30 mouse cellular contexts compared by ENCODE assay signal in the genomic region with DNA sequence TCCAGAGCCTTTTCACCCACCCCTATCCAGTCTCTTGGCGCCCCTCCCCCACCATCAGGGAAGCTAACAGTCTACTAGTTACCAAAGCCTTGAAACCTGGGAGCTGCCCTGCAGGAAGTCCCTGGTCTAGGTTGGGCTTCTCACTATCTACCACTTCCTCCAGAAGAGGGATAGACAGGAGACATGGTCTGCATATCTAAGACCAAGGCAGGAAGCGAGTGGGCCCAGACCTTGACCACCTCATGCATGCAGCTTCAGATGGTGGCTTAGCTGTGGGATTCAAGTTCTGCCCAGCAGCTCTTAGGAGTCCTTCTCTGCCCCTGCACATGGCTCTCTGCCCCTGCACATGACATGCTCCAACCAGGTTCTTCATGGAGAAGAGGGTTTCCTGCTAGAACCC. TPM values are rescaled to one million over a fixed set of nuclear protein-coding genes. Genes with fewer than 3 reads are reported as not detected.
"Had no signal": no experiment of that assay in that cellular context is flagged by ENCODE, and none has a peak within 500 bp of the region (broad histone marks: within the 10 kb centered on the region; RNA-seq: fewer than 3 reads in every experiment).

No protein-coding gene starts in this region.

- H3K9me3 ChIP-seq: heart, embryonic 13.5 days; heart, embryonic 15.5 days; hindbrain, embryonic 13.5 days; hindbrain, embryonic 15.5 days; limb, embryonic 10.5 days; limb, embryonic 12.5 days; liver, embryonic 13.5 days had no signal

- ATAC-seq: hindbrain, postnatal 0 days; intestine, embryonic 16.5 days had no signal

- H3K36me3 ChIP-seq: heart, embryonic 15.5 days; hindbrain, embryonic 13.5 days; hindbrain, embryonic 15.5 days; limb, embryonic 12.5 days; liver, embryonic 13.5 days had no signal

- H3K4me1 ChIP-seq: hindbrain, embryonic 15.5 days had no signal

- H3K4me3 ChIP-seq: heart, embryonic 13.5 days; heart, embryonic 15.5 days; hindbrain, embryonic 13.5 days; hindbrain, embryonic 15.5 days; layer of hippocampus, adult 2 months; left cerebral cortex, adult 2 months; limb, embryonic 10.5 days; limb, embryonic 12.5 days; liver, embryonic 13.5 days had no signal

- DNase-seq: gastrocnemius, postnatal 14 days; gastrocnemius, postnatal 36 days; heart, adult 18-20 months; heart, postnatal 14 days; heart, postnatal 36 days; kidney, adult 11 months; kidney, adult 2 months; kidney, postnatal 10 days; kidney, postnatal 25 days; kidney, postnatal 4 days; liver; liver, embryonic 13.5 days had no signal

- H3K27me3 ChIP-seq: heart, embryonic 13.5 days; heart, embryonic 15.5 days; hindbrain, embryonic 15.5 days; liver, embryonic 13.5 days had no signal

RNA-seq across cellular contexts. Expression of gene 1810010D01Rik, which starts 41.0 kb away (rescaled TPM):
- total RNA-seq: gastrocnemius, adult 18-20 months; gastrocnemius, adult 8-10 months; gastrocnemius, postnatal 36 days; heart, postnatal 36 days; hematopoietic stem cell, adult 5-6 weeks; left cerebral cortex, postnatal 14 days had no signal
- polyA plus RNA-seq: heart, embryonic 11.5 days; heart, embryonic 15.5 days; heart, postnatal 0 days; hindbrain, embryonic 13.5 days; hindbrain, embryonic 15.5 days; hindbrain, postnatal 0 days; kidney, embryonic 14.5 days had no signal

RNA-seq across cellular contexts. Expression of gene Mrgprf, which starts 51.7 kb away (rescaled TPM):
- total RNA-seq: hematopoietic stem cell, adult 5-6 weeks had no signal
- polyA plus RNA-seq: liver, embryonic 11.5 days had no signal
